Mouse (Mus musculus): ENCODE data around the gene Stk38l. TPM values are rescaled to one million over a fixed set of nuclear protein-coding genes. Genes with fewer than 3 reads are reported as not detected.

The Stk38l gene
- polyA plus RNA-seq, 1 experiment from 2014 or later = 11.6 TPM

DNA sequence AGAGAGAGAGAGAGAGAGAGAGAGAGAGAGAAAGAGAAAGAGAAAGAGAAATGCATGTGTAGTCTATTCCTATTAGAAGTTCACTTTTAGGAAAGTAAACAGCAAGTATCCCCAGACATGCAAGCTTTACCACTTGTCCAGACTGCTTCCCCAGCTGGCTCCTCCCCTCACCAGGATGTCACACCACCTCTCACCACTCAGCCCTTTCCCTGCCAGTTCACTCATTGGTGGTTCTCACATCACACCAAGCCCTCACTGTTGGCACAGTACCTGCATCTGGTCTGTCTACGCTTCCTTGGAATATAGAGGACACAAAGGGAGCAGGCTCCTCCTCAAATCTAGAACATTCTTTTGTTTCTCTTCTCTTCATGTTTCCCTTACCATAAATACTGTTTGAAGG is 26.9 kb downstream of the Stk38l start:
- Histone ChIP-seq H3K4me2 (replicated peaks; ENCODE audit: low read depth) (no peak overlapping the region), H3K4me3 (ENCODE audit: low read depth, low read length) (no peak overlapping the region), H3K27ac (ENCODE audit: low read depth, low read length) (no peak overlapping the region), H3K9me3 (ENCODE audit: control insufficient read depth) (no peaks in the 10 kb centered on the region), H3K4me1 (replicated peaks; ENCODE audit: control insufficient read depth, insufficient read depth, low read length) (peaks cover 10% of the 10 kb centered on the region; the same call in 1 of the 2 replicates), H3K9ac (ENCODE audit: low read depth, low read length) (no peak overlapping the region), H3K27me3 (replicated peaks; ENCODE audit: control insufficient read depth, insufficient read depth, low read length) (no peaks in the 10 kb centered on the region), H3K36me3 (ENCODE audit: control insufficient read depth, insufficient read depth) (no peaks in the 10 kb centered on the region)
- TF ChIP-seq CTCF (IDR thresholded peaks at IDR 0.05; ENCODE audit: low read depth) = no peak
- peak; percentile 65 for ATAC-seq
- WGBS = 26% methylated on average over 1 of the region's 1 CpGs

- H3K27ac ChIP-seq (ENCODE audit: low read depth, low read length) = no peak overlapping the region
- 90% methylated on average over 2 of the region's 2 CpGs for WGBS
- no peak overlapping the region for H3K4me2 ChIP-seq (replicated peaks; ENCODE audit: low read depth)
- no peaks in the 10 kb centered on the region for H3K27me3 ChIP-seq (replicated peaks; ENCODE audit: control insufficient read depth, insufficient read depth, low read length)
- H3K9me3 ChIP-seq (ENCODE audit: control insufficient read depth) = no peaks in the 10 kb centered on the region
- no peak overlapping the region for H3K4me3 ChIP-seq (ENCODE audit: low read depth, low read length)
- H3K9ac ChIP-seq (ENCODE audit: low read depth, low read length) = no peak overlapping the region
- peaks cover 10% of the 10 kb centered on the region; the same call in 1 of the 2 replicates for H3K4me1 ChIP-seq (replicated peaks; ENCODE audit: control insufficient read depth, insufficient read depth, low read length)
- TF ChIP-seq CTCF (IDR thresholded peaks at IDR 0.05; ENCODE audit: low read depth) = no peak
- ATAC-seq = no peak
- no peaks in the 10 kb centered on the region for H3K36me3 ChIP-seq (ENCODE audit: control insufficient read depth, insufficient read depth)
Observed at GRCm38 (mm10) chr6:146752178-146752577, 27.4 kb downstream of the Stk38l start.

GRCm38 (mm10) chr6:146752612-146753011 is 27.8 kb downstream of the Stk38l start:
- 81% methylated on average over 1 of the region's 1 CpGs for WGBS
- H3K9me3 ChIP-seq (ENCODE audit: control insufficient read depth) = no peaks in the 10 kb centered on the region
- no peak overlapping the region for H3K27ac ChIP-seq (ENCODE audit: low read depth, low read length)
- TF ChIP-seq CTCF (IDR thresholded peaks at IDR 0.05; ENCODE audit: low read depth) = no peak
- H3K4me1 ChIP-seq (replicated peaks; ENCODE audit: control insufficient read depth, insufficient read depth, low read length) = peaks cover 10% of the 10 kb centered on the region; the same call in 1 of the 2 replicates
- H3K36me3 ChIP-seq (ENCODE audit: control insufficient read depth, insufficient read depth) = no peaks in the 10 kb centered on the region
- H3K4me2 ChIP-seq (replicated peaks; ENCODE audit: low read depth) = no peak overlapping the region
- no peak overlapping the region for H3K4me3 ChIP-seq (ENCODE audit: low read depth, low read length)
- H3K27me3 ChIP-seq (replicated peaks; ENCODE audit: control insufficient read depth, insufficient read depth, low read length) = no peaks in the 10 kb centered on the region
- no peak for ATAC-seq
- H3K9ac ChIP-seq (ENCODE audit: low read depth, low read length) = no peak overlapping the region

- ATAC-seq = no peak
- no peak overlapping the region for H3K4me2 ChIP-seq (replicated peaks; ENCODE audit: low read depth)
- peaks cover 10% of the 10 kb centered on the region; the same call in 1 of the 2 replicates for H3K4me1 ChIP-seq (replicated peaks; ENCODE audit: control insufficient read depth, insufficient read depth, low read length)
- no peak overlapping the region for H3K9ac ChIP-seq (ENCODE audit: low read depth, low read length)
- no peaks in the 10 kb centered on the region for H3K9me3 ChIP-seq (ENCODE audit: control insufficient read depth)
- no peak for TF ChIP-seq CTCF (IDR thresholded peaks at IDR 0.05; ENCODE audit: low read depth)
- H3K36me3 ChIP-seq (ENCODE audit: control insufficient read depth, insufficient read depth) = no peaks in the 10 kb centered on the region
- no peak overlapping the region for H3K4me3 ChIP-seq (ENCODE audit: low read depth, low read length)
- H3K27me3 ChIP-seq (replicated peaks; ENCODE audit: control insufficient read depth, insufficient read depth, low read length) = no peaks in the 10 kb centered on the region
- no peak overlapping the region; the same call in 1 of the 2 replicates for H3K27ac ChIP-seq (ENCODE audit: low read depth, low read length)
- 50% methylated on average over 2 of the region's 2 CpGs for WGBS
Observed at GRCm38 (mm10) chr6:146753560-146754160, 28.9 kb downstream of the Stk38l start.

DNA sequence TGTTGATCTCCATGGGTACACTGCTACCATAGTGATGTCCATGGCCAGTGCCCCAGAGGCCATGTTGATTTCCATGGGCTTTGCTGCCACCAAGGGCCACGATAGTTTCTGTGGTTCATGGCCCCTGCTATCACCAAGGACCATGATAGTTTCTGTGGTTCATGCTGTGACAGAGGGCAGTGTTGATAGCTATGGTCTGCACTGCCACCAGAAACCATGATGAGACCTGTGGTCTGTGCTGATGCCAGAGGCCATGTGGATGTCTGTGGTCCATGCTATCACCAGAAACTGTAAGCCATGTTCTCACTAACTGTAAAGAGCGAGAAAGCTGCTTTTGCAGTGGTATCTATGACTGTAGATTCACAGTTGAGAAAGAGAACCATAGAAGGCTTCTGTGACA is 30.3 kb downstream of the Stk38l start:
- WGBS = 91% methylated on average over 2 of the region's 2 CpGs
- Histone ChIP-seq H3K36me3 (ENCODE audit: control insufficient read depth, insufficient read depth) (no peaks in the 10 kb centered on the region), H3K9ac (ENCODE audit: low read depth, low read length) (no peak overlapping the region), H3K27ac (ENCODE audit: low read depth, low read length) (no peak overlapping the region), H3K4me1 (replicated peaks; ENCODE audit: control insufficient read depth, insufficient read depth, low read length) (peaks cover 10% of the 10 kb centered on the region; the same call in 1 of the 2 replicates), H3K27me3 (replicated peaks; ENCODE audit: control insufficient read depth, insufficient read depth, low read length) (no peaks in the 10 kb centered on the region), H3K4me3 (ENCODE audit: low read depth, low read length) (no peak overlapping the region), H3K4me2 (replicated peaks; ENCODE audit: low read depth) (no peak overlapping the region), H3K9me3 (ENCODE audit: control insufficient read depth) (no peaks in the 10 kb centered on the region)
- ATAC-seq = no peak
- TF ChIP-seq CTCF (IDR thresholded peaks at IDR 0.05; ENCODE audit: low read depth) = no peak

GRCm38 (mm10) chr6:146755679-146756078 is 30.9 kb downstream of the Stk38l start:
- Histone ChIP-seq H3K27ac (ENCODE audit: low read depth, low read length) (no peak overlapping the region), H3K4me3 (ENCODE audit: low read depth, low read length) (no peak overlapping the region), H3K4me1 (replicated peaks; ENCODE audit: control insufficient read depth, insufficient read depth, low read length) (peaks cover 7% of the 10 kb centered on the region; the same call in 1 of the 2 replicates), H3K36me3 (ENCODE audit: control insufficient read depth, insufficient read depth) (no peaks in the 10 kb centered on the region), H3K27me3 (replicated peaks; ENCODE audit: control insufficient read depth, insufficient read depth, low read length) (no peaks in the 10 kb centered on the region), H3K9ac (ENCODE audit: low read depth, low read length) (no peak overlapping the region), H3K9me3 (ENCODE audit: control insufficient read depth) (no peaks in the 10 kb centered on the region), H3K4me2 (replicated peaks; ENCODE audit: low read depth) (no peak overlapping the region)
- WGBS = 97% methylated on average over 4 of the region's 4 CpGs
- TF ChIP-seq CTCF (IDR thresholded peaks at IDR 0.05; ENCODE audit: low read depth) = no peak
- no peak for ATAC-seq
